Mouse (Mus musculus) midbrain, embryonic 11.5 days (tissue): ENCODE measurements around the gene Pias3. TPM values are rescaled to one million over a fixed set of nuclear protein-coding genes. Genes with fewer than 3 reads are reported as not detected.
A peak's percentile ranks its signal among the peaks of the same experiment; 100 is the strongest.
"Not testable (repeated sequence)": the region's sequence is repeated elsewhere in the genome, so short reads cannot be mapped to it uniquely, and the experiment has no call there.

Experiments
- ATAC-seq: fragments of 200-750 bp; cut with Nextera tagmentation; 2 replicates; pipeline ENCODE4 v1.8.0; 2017; ENCODE audit warnings: moderate TSS enrichment, moderate library complexity; ENCODE audit not compliant: low FRiP score
- DNase-seq: peaks from one replicate; pipeline ENCODE4 v3.0.0; 2015; ENCODE audit warnings: low spot score; ENCODE audit errors: missing footprints
- H3K27ac ChIP-seq: fragments of 300-500 bp; sonication (generic); 2 replicates; pipeline ENCODE4 v1.5.1; 2014; ENCODE audit warnings: low read depth, low read length
- H3K27me3 ChIP-seq: fragments of 300-500 bp; sonication (generic); 2 replicates; pipeline ENCODE4 v1.6.1; 2014; ENCODE audit warnings: mild to moderate bottlenecking, low read length, moderate library complexity, mixed read lengths; ENCODE audit not compliant: control insufficient read depth, insufficient read depth
- H3K36me3 ChIP-seq: fragments of 300-500 bp; sonication (generic); 2 replicates; pipeline ENCODE4 v1.6.1; 2014; ENCODE audit warnings: mild to moderate bottlenecking, low read length, moderate library complexity, mixed read lengths; ENCODE audit not compliant: control insufficient read depth, insufficient read depth
- H3K4me1 ChIP-seq: fragments of 300-500 bp; sonication (generic); 2 replicates; pipeline ENCODE4 v1.6.1; 2014; ENCODE audit warnings: low read length; ENCODE audit not compliant: control insufficient read depth, insufficient read depth
- H3K4me2 ChIP-seq: fragments of 300-500 bp; sonication (generic); 2 replicates; pipeline ENCODE4 v1.6.1; 2014; ENCODE audit warnings: mild to moderate bottlenecking, moderate library complexity
- H3K4me3 ChIP-seq: fragments of 300-500 bp; sonication (generic); 2 replicates; pipeline ENCODE4 v1.5.1; 2014; ENCODE audit warnings: low read depth, low read length
- H3K9ac ChIP-seq: fragments of 300-500 bp; sonication (generic); 2 replicates; pipeline ENCODE4 v1.6.1; 2014; ENCODE audit warnings: low read length
- H3K9me3 ChIP-seq: fragments of 300-500 bp; sonication (generic); 2 replicates; pipeline ENCODE4 v1.6.1; 2016; ENCODE audit warnings: low read length; ENCODE audit not compliant: control insufficient read depth
- WGBS: fragments of 180-500 bp; shearing (Covaris S2); extraction: QIAGEN DNeasy Blood & Tissue Kit; methylation state at CpG from one replicate; pipeline ENCODE4 v1.1.7; 2014; 5-methylcytosine and 5-hydroxymethylcytosine counted together
- polyA plus RNA-seq: library from polyadenylated mRNA; unstranded; fragments of >200 nt; fragmentation: Nextera tagmentation; extraction: Ambion mirVana; gene quantifications from 2 replicates; pipeline ENCODE4 v1.2.1, GENCODE M21; 2014

Gene Pias3
- polyA plus RNA-seq, 1 experiment from 2014 or later = 29.2 TPM

DNA sequence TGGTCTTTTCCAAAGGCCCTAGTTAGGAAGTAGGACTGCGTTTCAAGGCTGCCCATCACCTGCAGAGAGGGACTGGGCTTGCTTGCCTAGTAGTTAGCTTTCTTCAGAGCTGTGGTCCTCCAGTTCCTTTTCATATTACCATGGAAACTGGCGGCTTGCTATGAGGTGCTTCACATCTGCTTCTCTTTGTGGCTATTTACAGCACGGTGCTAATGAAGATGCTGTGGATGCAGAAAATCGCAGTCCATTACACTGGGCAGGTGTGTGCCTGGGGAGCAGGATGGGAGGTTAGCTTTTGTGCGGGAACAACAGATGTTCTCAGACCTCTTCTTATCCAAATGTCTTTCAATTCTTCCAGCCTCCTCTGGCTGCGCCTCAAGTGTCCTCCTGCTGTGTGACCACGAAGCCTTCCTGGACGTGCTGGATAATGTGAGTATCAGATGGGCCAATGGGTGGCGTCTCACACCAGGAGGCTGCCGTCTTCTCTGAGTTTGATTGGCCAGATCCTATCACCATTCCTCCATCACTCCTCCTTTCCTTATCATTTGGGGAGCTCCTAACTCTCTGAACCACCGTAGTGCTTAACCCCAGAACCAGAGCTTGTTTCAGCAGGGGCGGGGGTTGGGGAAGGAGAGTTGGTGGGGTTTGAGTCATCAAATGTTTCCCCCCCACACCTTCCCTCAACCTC, 15.8 kb upstream of the Pias3 start:
- DNase-seq = no peak
- peaks cover 4% of the 10 kb centered on the region; the same call in 1 of the 2 replicates for H3K27me3 ChIP-seq

DNA sequence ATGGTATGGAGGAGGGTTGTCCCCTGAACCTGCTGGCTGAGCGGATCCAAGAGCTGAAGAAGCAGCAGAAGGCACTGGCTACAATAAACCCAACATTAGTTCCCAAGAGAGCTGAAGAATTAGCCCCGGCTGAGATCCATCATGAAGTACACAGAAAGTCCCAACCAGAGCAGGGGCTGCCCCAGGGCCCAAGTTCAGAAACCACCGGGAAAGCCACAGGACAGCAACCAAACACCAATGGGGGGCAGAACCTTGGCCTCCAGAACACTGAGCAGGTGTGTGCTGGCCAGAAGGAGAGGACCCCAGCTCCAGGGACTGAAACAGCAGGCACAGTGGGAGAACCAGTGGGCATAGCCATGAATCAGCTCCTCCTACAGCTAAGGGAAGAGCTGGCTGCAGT, 12.7 kb upstream of the Pias3 start:
- peaks cover 4% of the 10 kb centered on the region; the same call in 1 of the 2 replicates for H3K27me3 ChIP-seq
- 79% methylated on average over 3 of the region's 3 CpGs for WGBS
- no peak for ATAC-seq

More for the DNA sequence above, 15.8 kb upstream of the Pias3 start:
- H3K4me1 ChIP-seq = no peaks in the 10 kb centered on the region
- 16% methylated on average over 12 of the region's 12 CpGs for whole genome bisulfite sequencing
- H3K9ac ChIP-seq = no peak overlapping the region
- no peak overlapping the region for H3K27ac ChIP-seq
- H3K4me3 ChIP-seq = no peak overlapping the region
- H3K36me3 ChIP-seq = no peaks in the 10 kb centered on the region
- ATAC-seq = no peak
- H3K9me3 ChIP-seq = no peaks in the 10 kb centered on the region
- H3K4me2 ChIP-seq = no peak overlapping the region

DNA sequence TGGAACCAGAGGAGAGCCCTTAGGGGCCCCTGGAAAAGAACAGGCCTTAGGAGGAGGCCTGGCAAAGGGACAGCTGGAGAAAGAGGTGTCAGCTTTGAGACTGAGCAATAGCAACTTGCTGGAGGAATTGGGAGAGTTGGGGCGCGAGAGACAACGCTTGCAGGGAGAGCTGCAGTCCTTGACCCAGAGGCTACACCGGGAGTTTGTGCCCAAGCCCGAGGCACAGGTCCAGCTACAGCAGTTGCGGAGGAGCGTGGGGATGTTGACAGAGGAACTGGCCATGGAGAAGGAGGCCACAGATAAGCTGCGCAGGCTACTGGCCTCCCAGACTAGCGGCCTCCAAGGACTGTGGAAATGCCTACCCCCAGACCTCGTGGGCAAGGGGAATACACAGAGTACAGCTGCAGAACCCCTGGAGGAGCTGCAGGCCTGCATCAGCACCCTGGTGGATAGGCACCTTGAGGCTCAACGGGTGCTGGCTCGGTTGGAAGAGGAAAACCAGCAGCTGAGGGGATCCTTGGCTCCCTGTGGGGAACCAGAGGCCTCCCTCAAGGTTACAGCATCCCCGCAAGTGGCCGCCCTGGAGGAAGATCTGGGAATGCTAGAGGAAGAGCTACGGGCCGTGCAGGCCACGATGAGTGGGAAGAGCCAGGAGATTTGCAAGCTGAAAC, 11.9 kb upstream of the Pias3 start:
- H3K4me3 ChIP-seq = no peak overlapping the region

More for the DNA sequence above, 12.7 kb upstream of the Pias3 start:
- Histone ChIP-seq H3K9me3 (no peaks in the 10 kb centered on the region), H3K9ac (no peak overlapping the region), H3K4me3 (no peak overlapping the region), H3K4me1 (no peaks in the 10 kb centered on the region), H3K36me3 (no peaks in the 10 kb centered on the region), H3K27ac (no peak overlapping the region), H3K4me2 (no peak overlapping the region)
- DNase-seq = no peak

DNA sequence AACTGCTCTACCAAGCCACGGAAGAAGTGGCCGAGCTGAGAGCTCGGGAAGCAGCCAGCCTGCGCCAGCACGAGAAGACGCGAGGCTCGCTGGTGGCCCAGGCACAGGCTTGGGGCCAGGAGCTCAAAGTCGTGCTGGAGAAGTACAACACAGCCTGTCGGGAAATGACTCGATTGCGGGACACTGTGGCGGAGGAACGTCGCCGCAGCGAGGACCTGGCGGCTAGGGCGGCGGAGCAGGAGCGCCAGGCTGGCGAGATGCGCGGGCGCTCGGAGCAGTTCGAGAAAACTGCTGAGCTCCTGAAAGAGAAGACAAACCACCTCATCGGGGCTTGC, 11.4 kb upstream of the Pias3 start:
- no peak overlapping the region for H3K9ac ChIP-seq
- no peak overlapping the region; the same call in 1 of the 2 replicates for H3K4me3 ChIP-seq
- ATAC-seq (no peak), DNase-seq (no peak)
- H3K27me3 ChIP-seq = peaks cover under 1% of the 10 kb centered on the region; the same call in 1 of the 2 replicates
- no peaks in the 10 kb centered on the region for H3K9me3 ChIP-seq
- 38% methylated on average over 28 of the region's 28 CpGs for WGBS
- peak overlapping the region; percentile 22; the same call in 1 of the 2 replicates for H3K4me2 ChIP-seq
- no peak overlapping the region for H3K27ac ChIP-seq
- H3K4me1 ChIP-seq = peaks cover 3% of the 10 kb centered on the region
- H3K36me3 ChIP-seq = no peaks in the 10 kb centered on the region

More for the DNA sequence above, 11.9 kb upstream of the Pias3 start:
- DNase-seq = no peak
- H3K27ac ChIP-seq = no peak overlapping the region
- no peak for ATAC-seq
- no peaks in the 10 kb centered on the region for H3K36me3 ChIP-seq
- peak overlapping the region; percentile 22; the same call in 1 of the 2 replicates for H3K4me2 ChIP-seq
- H3K4me1 ChIP-seq = no peaks in the 10 kb centered on the region
- H3K9ac ChIP-seq = no peak overlapping the region
- WGBS = 62% methylated on average over 17 of the region's 17 CpGs
- peaks cover 4% of the 10 kb centered on the region; the same call in 1 of the 2 replicates for H3K27me3 ChIP-seq
- no peaks in the 10 kb centered on the region for H3K9me3 ChIP-seq

DNA sequence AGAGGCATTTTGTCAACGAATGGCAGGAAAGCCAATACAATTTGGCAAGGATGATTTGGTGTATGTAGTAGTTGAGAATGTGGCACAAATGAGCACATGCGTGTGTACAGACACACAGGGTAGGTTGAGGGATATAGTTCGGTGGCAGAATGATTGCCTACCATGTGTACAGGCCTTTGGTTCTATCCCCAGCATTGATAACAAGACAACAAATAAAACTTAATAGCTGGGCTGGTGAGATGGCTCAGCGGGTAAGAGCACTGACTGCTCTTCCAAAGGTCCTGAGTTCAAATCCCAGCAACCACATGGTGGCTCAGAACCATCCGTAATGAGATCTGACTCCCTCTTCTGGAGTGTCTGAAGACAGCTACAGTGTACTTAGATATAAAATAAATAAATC, 10.1 kb upstream of the Pias3 start:
- not testable (repeated sequence) for H3K9ac ChIP-seq, ATAC-seq, DNase-seq, H3K9me3 ChIP-seq, H3K27ac ChIP-seq, H3K4me2 ChIP-seq, H3K27me3 ChIP-seq, H3K36me3 ChIP-seq, H3K4me3 ChIP-seq, H3K4me1 ChIP-seq
- 95% methylated on average over 5 of the region's 5 CpGs for WGBS

DNA sequence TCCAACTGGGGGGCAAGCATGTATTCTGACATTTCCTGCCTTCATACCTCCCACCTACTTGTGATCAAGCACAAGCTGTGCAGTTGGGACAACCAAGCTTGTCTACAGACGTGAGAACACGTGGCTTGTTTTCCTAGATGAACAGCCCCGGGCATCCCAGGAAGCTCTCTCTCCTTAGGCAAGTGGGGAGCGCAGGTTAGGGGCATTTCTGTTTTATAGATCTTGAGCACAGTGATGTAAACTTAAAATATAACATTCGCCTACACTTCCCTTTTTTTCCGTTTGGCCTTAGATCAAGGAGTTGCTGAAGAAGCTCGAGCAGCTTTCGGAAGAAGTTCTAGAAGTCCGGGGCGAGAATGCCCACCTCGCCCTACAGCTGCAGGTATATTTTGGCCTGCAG, 7.3 kb upstream of the Pias3 start:
- Histone ChIP-seq H3K9ac (no peak overlapping the region), H3K36me3 (no peaks in the 10 kb centered on the region), H3K9me3 (no peaks in the 10 kb centered on the region), H3K4me2 (no peak overlapping the region), H3K4me1 (peaks cover 6% of the 10 kb centered on the region), H3K27ac (no peak overlapping the region), H3K4me3 (no peak overlapping the region), H3K27me3 (no peaks in the 10 kb centered on the region; the same call in 1 of the 2 replicates)
- 85% methylated on average over 11 of the region's 11 CpGs for WGBS
- DNase-seq = no peak
- no peak for ATAC-seq

DNA sequence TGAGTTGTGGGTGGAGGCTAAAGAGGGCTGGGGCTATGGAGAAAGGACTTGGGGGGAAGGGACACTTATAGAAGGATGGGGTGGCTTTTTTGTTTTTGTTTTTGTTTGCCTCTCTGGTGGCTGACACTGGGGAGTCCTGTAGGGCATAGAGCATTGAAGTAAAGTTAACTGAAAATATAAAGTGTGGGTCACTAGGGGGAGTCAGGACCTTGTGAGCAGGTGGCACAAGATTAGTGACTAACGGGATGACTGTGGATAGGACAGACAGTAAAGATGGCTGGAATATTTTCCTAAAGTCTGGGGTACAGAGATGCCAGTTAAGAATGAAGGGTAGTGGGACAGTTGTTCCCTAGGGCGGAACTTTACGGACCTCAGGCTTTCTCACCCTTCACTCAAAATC, 5.9 kb upstream of the Pias3 start:
- H3K4me3 ChIP-seq = no peak overlapping the region
- 52% methylated on average over 3 of the region's 3 CpGs for WGBS
- H3K9ac ChIP-seq = no peak overlapping the region
- no peaks in the 10 kb centered on the region for H3K9me3 ChIP-seq
- H3K27ac ChIP-seq = no peak overlapping the region
- no peaks in the 10 kb centered on the region for H3K27me3 ChIP-seq
- DNase-seq = no peak
- no peak overlapping the region for H3K4me2 ChIP-seq
- H3K4me1 ChIP-seq = peaks cover 6% of the 10 kb centered on the region
- no peak for ATAC-seq
- H3K36me3 ChIP-seq = no peaks in the 10 kb centered on the region

DNA sequence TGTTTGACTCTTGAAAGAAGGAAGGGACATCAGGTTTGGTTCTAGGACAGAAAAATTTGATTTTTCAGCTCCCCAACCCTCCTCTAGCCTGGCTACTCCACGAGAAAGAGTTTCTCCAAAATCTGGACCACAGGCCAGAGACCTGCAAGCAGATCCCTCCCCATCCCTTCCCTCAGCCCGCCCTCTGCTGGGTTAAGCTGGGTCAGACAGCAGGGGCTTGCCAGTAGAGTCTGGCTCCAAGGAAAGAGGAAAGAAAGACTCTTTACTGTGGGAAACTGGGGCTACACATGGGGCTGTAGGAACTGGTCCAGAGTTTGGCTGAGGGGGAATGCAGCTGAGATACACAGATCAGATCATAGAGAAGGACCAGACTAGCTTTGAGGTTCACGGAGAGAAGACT, 3.7 kb upstream of the Pias3 start:
- Histone ChIP-seq H3K27me3 (no peaks in the 10 kb centered on the region), H3K9me3 (no peaks in the 10 kb centered on the region), H3K36me3 (no peaks in the 10 kb centered on the region), H3K4me1 (peaks cover 7% of the 10 kb centered on the region), H3K9ac (no peak overlapping the region), H3K4me3 (no peak overlapping the region), H3K4me2 (no peak overlapping the region), H3K27ac (no peak overlapping the region)
- DNase-seq (no peak), ATAC-seq (no peak)
- WGBS = 9% methylated on average over 3 of the region's 3 CpGs

DNA sequence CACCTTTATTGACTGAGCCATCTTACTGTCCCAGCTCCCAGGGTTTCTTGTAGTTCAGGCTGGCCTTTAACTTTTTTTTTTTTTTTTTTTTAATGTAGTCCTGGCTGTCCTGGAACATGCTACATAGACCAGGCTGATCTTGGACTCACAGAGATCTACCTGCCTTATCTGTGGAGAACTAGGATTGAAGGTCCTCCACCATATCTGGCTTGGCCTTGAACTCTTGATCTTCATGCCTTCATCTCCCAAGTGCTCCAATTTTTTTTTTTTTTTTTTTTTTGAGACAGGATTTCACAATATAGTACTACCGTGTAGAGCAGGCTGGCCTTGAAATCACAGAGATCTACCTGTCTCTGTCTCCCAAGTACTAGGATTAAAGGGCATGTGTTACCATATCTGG, 2.6 kb upstream of the Pias3 start:
- H3K27ac ChIP-seq = no peak overlapping the region
- H3K4me3 ChIP-seq = no peak overlapping the region
- H3K27me3 ChIP-seq = no peaks in the 10 kb centered on the region
- no peaks in the 10 kb centered on the region for H3K36me3 ChIP-seq
- DNase-seq (no peak), ATAC-seq (no peak)
- 91% methylated on average over 1 of the region's 1 CpGs for WGBS
- no peaks in the 10 kb centered on the region for H3K9me3 ChIP-seq
- no peak overlapping the region for H3K4me2 ChIP-seq
- H3K4me1 ChIP-seq = peaks cover 13% of the 10 kb centered on the region
- H3K9ac ChIP-seq = no peak overlapping the region
